ENCODE assay signal across 9 mouse cellular contexts in the genomic region with DNA sequence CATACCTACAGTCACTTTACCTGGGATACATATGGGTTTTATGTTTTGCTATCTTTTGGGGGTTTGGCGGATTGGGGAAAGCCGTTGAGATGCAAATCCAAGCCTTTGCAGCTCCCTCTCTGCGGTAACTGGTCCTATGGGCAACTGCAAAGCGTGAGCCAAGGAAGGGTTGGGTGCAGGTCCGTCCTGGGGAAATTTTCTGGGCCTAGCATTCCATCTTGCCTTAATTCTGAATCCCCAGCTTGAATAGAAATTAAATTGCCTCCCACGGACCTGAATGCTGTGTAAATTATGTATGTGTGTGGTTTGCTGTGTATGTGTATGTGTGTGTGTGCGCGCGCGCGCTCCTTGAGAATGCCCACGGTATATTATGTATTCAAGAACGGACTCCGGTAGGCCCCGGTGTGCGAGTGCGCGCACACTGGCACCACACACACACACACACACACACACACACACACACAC. TPM values are rescaled to one million over a fixed set of nuclear protein-coding genes. Genes with fewer than 3 reads are reported as not detected.
DNase-seq lines count a peak whose midpoint lies in the region; ATAC-seq and TF ChIP-seq lines count a peak whose summit lies in the region.
"Had no signal": no experiment of that assay in that cellular context is flagged by ENCODE, and none has a peak within 500 bp of the region (broad histone marks: within the 10 kb centered on the region; RNA-seq: fewer than 3 reads in every experiment).

No protein-coding gene starts in this region.

- peak overlapping the region; percentile 90 for H3K4me2 ChIP-seq in limb, embryonic 12.5 days

- WGBS in heart, adult 2 months = 35% methylated on average over 18 of the region's 18 CpGs
- WGBS in limb, embryonic 12.5 days = under 1% methylated on average over 14 of the region's 18 CpGs

- H3K79me2 ChIP-seq in heart, adult 2 months (replicated peaks; ENCODE audit: control insufficient read depth, insufficient read depth, low read length) = no peaks in the 10 kb centered on the region

- peaks cover 9% of the 10 kb centered on the region for H3K4me1 ChIP-seq in heart, adult 2 months (ENCODE audit: control insufficient read depth, insufficient read depth, low read length)
- peaks cover 63% of the 10 kb centered on the region for H3K4me1 ChIP-seq in limb, embryonic 12.5 days (replicated peaks)

- TF ChIP-seq POLR2A in heart, adult 2 months (IDR thresholded peaks at IDR 0.05; ENCODE audit: insufficient read depth, low read depth, low read length) = no peak

- H3K36me3 ChIP-seq in heart, adult 2 months (ENCODE audit: control insufficient read depth, insufficient read depth, low read length) = peaks cover 4% of the 10 kb centered on the region; the same call in 1 of the 2 replicates
- H3K36me3 ChIP-seq in limb, embryonic 12.5 days = no peaks in the 10 kb centered on the region

- no peak for DNase-seq in heart, adult 2 months
- no peak for DNase-seq in heart, adult 8-10 months (ENCODE audit: low spot score)
- DNase-seq in right cerebral cortex, adult 2 months (ENCODE audit: low spot score in 2 of 2) = peak; percentile 50 to 75
- DNase-seq in right cerebral cortex, postnatal 36 days (ENCODE audit: low spot score in 2 of 2) = no peak
- DNase-seq in right cerebral cortex, postnatal 25 days = peak; percentile 50
- DNase-seq in gastrocnemius, postnatal 4 days (ENCODE audit: low spot score in 2 of 2) = no peak
- no peak for DNase-seq in adipocyte (ENCODE audit: low spot score)

- intact Hi-C loops in heart, adult 2 months (cut with DNase I) = loop anchor here (2.0 to 5.0 kb wide), 2 partner anchors 13 to 42 kb away; no protein-coding TSS in a partner anchor

- H3K27ac ChIP-seq in heart, adult 2 months = peak overlapping the region; percentile 85
- H3K27ac ChIP-seq in limb, embryonic 12.5 days = peak overlapping the region; percentile 90

- no peak for ATAC-seq in limb, embryonic 12.5 days (ENCODE audit: insufficient number of reproducible peaks, insufficient read depth, low FRiP score, low TSS enrichment, low read depth)

- H3K9me3 ChIP-seq in limb, embryonic 12.5 days = no peaks in the 10 kb centered on the region

- peak overlapping the region; percentile 76 for H3K9ac ChIP-seq in heart, adult 2 months (ENCODE audit: low read depth, low read length)
- peak overlapping the region; percentile 89 for H3K9ac ChIP-seq in limb, embryonic 12.5 days (replicated peaks)

- H3K27me3 ChIP-seq in heart, adult 2 months (ENCODE audit: control insufficient read depth, insufficient read depth, low read length) = no peaks in the 10 kb centered on the region
- peaks cover 35% of the 10 kb centered on the region for H3K27me3 ChIP-seq in limb, embryonic 12.5 days

- TF ChIP-seq EP300 in heart, adult 2 months (IDR thresholded peaks at IDR 0.05; ENCODE audit: insufficient read depth, low read depth, low read length) = no peak

- TF ChIP-seq CTCF in heart, adult 2 months (IDR thresholded peaks at IDR 0.05) = no peak

- peak overlapping the region; percentile 52 for H3K4me3 ChIP-seq in heart, adult 2 months
- peak overlapping the region; percentile 72 for H3K4me3 ChIP-seq in limb, embryonic 12.5 days (replicated peaks)

RNA-seq across cellular contexts. Expression of a gene that starts 2.5 kb away (rescaled TPM):
- 10 to 100 TPM; 20.7 to 29.6 TPM for total RNA-seq in heart, adult 2 months (2021)
- 15.6 and 24.2 TPM in 2 replicates for polyA plus RNA-seq in heart, adult 2 months (2012; rRNA removed)
- total RNA-seq in heart, adult 8-10 months (2022) = 10 to 100 TPM; 13.2 to 30.0 (median 26.7) TPM
- 70.7 and 86.2 TPM in 2 replicates for polyA plus RNA-seq in limb, embryonic 12.5 days (2016; fragmentation: Nextera tagmentation; extraction: Ambion mirVana)
- 10 to 100 TPM; 23.2 to 24.0 TPM for total RNA-seq in gastrocnemius, postnatal 4 days (2021)
- total RNA-seq: MEL had no signal

Comparison
In these comparisons a context has a peak if more than half of its experiments do, and no peak if none do; other contexts are left out.
1. DNase-seq: peak in right cerebral cortex, adult 2 months (2 of 2) and right cerebral cortex, postnatal 25 days (single experiment); none in heart, adult 2 months (0 of 2), heart, adult 8-10 months (single experiment), right cerebral cortex, postnatal 36 days (0 of 2), gastrocnemius, postnatal 4 days (0 of 2) and adipocyte (single experiment).